Mouse (Mus musculus) heart, embryonic 16.5 days (tissue): ENCODE measurements at regions not wholly inside any gene's neighbourhood (a gene's known extent, or its start where the extent isn't known, plus 50 kb on each side); places are given as distances from the start of the nearest gene placed in this dataset.

ENCODE experiments used
- ATAC-seq: fragments of 200-750 bp; cut with Nextera tagmentation; replicated peaks from 2 replicates; pipeline ENCODE4 v1.8.0; 2017; ENCODE audit warnings: moderate number of reproducible peaks; ENCODE audit not compliant: insufficient read depth, low FRiP score; ENCODE audit errors: extremely low read depth
- H3K27ac ChIP-seq: fragments of 300-500 bp; sonication (generic); 2 replicates; pipeline ENCODE4 v1.5.1; 2014; ENCODE audit warnings: mild to moderate bottlenecking, low read length, control low read depth, moderate library complexity
- H3K27me3 ChIP-seq: fragments of 300-500 bp; sonication (generic); 2 replicates; pipeline ENCODE4 v1.6.1; 2014; ENCODE audit warnings: low read length, mixed read lengths; ENCODE audit not compliant: control insufficient read depth, insufficient read depth
- H3K36me3 ChIP-seq: fragments of 300-500 bp; sonication (generic); 2 replicates; pipeline ENCODE4 v1.6.1; 2014; ENCODE audit not compliant: control insufficient read depth, insufficient read depth
- H3K4me1 ChIP-seq: fragments of 300-500 bp; sonication (generic); 2 replicates; pipeline ENCODE4 v1.6.1; 2014; ENCODE audit warnings: low read length, mixed read lengths; ENCODE audit not compliant: control insufficient read depth, insufficient read depth
- H3K4me2 ChIP-seq: fragments of 300-500 bp; sonication (generic); 2 replicates; pipeline ENCODE4 v1.6.1; 2014; ENCODE audit warnings: low read depth, mild to moderate bottlenecking, control low read depth, low read length
- H3K4me3 ChIP-seq: fragments of 300-500 bp; sonication (generic); 2 replicates; pipeline ENCODE4 v1.5.1; 2014; ENCODE audit warnings: mild to moderate bottlenecking, control low read depth, low read length
- H3K9ac ChIP-seq: fragments of 300-500 bp; sonication (generic); 2 replicates; pipeline ENCODE4 v1.6.1; 2014; ENCODE audit warnings: low read length, control low read depth
- H3K9me3 ChIP-seq: fragments of 300-500 bp; sonication (generic); replicated peaks from 2 replicates; pipeline ENCODE4 v1.6.1; 2016; ENCODE audit warnings: low read length; ENCODE audit not compliant: control insufficient read depth
- WGBS: fragments of 180-500 bp; shearing (Covaris S2); extraction: QIAGEN DNeasy Blood & Tissue Kit; methylation state at CpG from one replicate; pipeline ENCODE4 v1.1.7; 2014; 5-methylcytosine and 5-hydroxymethylcytosine counted together

DNA sequence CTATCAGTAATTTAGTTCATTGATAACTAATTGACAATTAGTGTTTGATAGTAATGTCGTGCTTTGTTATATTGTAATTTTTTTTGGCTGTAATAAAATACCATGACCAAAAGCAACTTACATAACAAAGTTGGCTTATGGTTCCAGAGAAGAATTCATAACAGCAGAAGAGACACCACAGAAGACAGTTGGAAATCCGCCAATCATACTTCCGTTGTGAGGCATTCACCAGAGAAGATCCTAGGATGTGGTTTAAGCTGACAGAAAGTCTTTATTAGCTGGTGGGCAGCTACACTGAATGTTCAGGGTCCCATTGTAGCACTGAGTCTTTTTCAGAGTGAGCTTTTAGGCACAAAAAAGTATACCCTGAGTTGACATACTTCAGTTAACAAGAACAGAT is 109.9 kb downstream of the Sec23a start:
- WGBS: 77% methylated on average over 3 of the region's 3 CpGs
- Histone ChIP-seq H3K36me3 (no peaks in the 10 kb centered on the region), H3K4me2 (no peak overlapping the region), H3K4me3 (no peak overlapping the region), H3K27me3 (no peaks in the 10 kb centered on the region), H3K9me3 (no peaks in the 10 kb centered on the region), H3K4me1 (no peaks in the 10 kb centered on the region; the same call in 1 of the 2 replicates), H3K9ac (no peak overlapping the region), H3K27ac (no peak overlapping the region)
- no peak for ATAC-seq

DNA sequence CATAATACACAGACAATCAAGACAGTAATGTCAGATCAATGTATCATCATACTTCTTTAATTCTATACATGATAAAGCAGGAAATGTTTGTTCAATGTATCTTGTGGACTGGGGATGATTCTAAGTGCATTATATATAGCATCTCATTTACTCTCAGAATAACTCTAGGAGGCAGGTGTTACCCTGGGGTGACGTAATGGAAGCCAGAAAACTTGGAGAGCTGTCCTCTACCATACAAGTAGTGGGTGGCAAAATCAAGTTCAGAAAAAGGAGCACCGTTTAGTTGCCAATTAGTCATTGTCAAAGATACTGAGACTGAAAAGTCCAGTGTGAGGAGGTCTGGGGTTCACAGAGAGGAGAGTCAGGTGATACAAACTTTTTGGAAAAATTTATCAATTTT is 136.0 kb downstream of the Sec23a start:
- Histone ChIP-seq H3K4me1 (no peaks in the 10 kb centered on the region), H3K9me3 (no peaks in the 10 kb centered on the region), H3K27ac (no peak overlapping the region), H3K4me2 (no peak overlapping the region), H3K36me3 (no peaks in the 10 kb centered on the region), H3K27me3 (no peaks in the 10 kb centered on the region), H3K4me3 (no peak overlapping the region), H3K9ac (no peak overlapping the region)
- no peak for ATAC-seq
- WGBS: 56% methylated on average over 2 of the region's 2 CpGs

DNA sequence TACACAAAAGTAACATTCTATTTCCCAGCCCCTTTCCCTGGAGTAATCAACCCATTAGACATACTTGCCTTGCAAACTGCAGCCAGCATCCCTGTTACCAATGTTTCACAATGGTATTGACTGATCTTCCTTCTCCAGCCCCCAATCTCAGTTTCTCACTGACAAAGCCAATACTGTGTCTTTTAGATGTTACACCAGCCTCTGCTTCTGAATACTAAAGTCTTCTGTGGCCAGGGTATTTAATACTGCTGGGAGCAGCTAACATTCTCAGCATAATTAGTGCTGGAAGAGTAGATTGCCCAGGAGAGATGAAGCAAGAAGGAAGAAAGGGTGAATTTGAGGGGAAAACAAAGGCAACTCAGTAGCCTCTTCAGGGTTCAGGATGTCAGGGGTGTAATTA is 139.4 kb downstream of the Sec23a start:
- H3K4me3 ChIP-seq: no peak overlapping the region
- H3K4me1 ChIP-seq: no peaks in the 10 kb centered on the region
- no peak for ATAC-seq
- no peaks in the 10 kb centered on the region for H3K36me3 ChIP-seq
- H3K27me3 ChIP-seq: no peaks in the 10 kb centered on the region
- H3K9ac ChIP-seq: no peak overlapping the region
- no peaks in the 10 kb centered on the region for H3K9me3 ChIP-seq
- H3K4me2 ChIP-seq: no peak overlapping the region
- H3K27ac ChIP-seq: no peak overlapping the region

DNA sequence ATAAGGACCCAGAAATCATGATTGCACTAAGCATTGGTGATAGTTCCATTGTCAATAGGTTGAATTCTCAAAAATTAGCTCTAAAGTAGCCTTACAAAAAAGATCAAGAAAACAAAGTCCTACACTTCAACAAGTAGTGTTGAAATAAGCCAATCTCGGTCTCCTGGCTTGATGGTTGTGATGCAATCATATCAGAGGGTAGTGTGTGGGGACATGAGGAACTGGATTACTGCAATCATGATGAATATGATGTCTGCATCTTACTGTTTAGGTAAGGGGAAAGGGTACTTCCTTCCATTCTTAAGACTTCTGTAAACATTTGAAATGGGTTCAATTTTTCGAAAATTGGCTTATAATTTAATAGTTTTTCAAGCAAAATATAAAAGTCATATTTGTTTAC is 155.3 kb downstream of the Sec23a start:
- no peak overlapping the region for H3K9ac ChIP-seq
- WGBS: 48% methylated on average over 2 of the region's 2 CpGs

DNA sequence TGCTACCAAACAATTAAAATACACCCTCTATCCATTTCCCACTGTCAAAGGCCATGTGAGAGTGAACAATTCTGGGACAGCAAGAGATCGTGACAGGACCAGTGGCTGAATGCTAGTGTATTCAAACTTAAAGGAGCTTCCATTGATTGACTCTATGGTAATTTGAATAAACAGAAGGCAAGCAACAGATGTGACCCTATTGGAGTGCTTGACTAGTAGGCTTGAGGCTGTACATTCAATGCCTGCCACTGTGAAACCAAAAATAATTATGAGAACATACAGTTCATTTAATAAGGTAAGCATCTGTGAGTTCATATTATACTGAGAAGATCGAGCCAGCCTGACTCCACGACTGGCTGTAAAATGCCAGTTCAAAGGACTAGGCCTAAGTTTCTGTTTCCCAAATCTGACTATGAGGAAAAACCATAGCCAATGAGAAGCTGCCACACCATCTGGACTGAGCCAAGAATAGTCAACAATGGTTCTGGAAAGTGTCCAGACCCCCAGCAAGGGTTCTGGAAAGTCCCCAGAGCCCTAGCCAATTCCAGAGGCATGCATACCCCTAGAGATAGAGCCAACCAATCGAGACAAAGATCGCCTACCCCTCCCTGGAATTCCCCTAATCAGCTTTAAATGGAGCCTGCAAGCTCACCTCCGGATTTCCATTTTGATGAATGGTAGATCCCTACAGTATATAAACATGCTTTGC is 160.0 kb downstream of the Sec23a start:
- Histone ChIP-seq H3K9ac (no peak overlapping the region), H3K36me3 (no peaks in the 10 kb centered on the region), H3K27me3 (no peaks in the 10 kb centered on the region), H3K4me3 (no peak overlapping the region), H3K9me3 (peaks cover 5% of the 10 kb centered on the region; the same call in 1 of the 2 replicates), H3K4me1 (no peaks in the 10 kb centered on the region), H3K27ac (no peak overlapping the region), H3K4me2 (no peak overlapping the region)
- ATAC-seq: no peak
- 73% methylated on average over 6 of the region's 6 CpGs for WGBS

More for the DNA sequence above, 155.3 kb downstream of the Sec23a start:
- ATAC-seq: no peak
- no peaks in the 10 kb centered on the region for H3K36me3 ChIP-seq
- H3K27me3 ChIP-seq: no peaks in the 10 kb centered on the region
- peaks cover 5% of the 10 kb centered on the region; the same call in 1 of the 2 replicates for H3K9me3 ChIP-seq
- no peaks in the 10 kb centered on the region for H3K4me1 ChIP-seq
- no peak overlapping the region for H3K4me3 ChIP-seq
- H3K27ac ChIP-seq: no peak overlapping the region
- no peak overlapping the region for H3K4me2 ChIP-seq

DNA sequence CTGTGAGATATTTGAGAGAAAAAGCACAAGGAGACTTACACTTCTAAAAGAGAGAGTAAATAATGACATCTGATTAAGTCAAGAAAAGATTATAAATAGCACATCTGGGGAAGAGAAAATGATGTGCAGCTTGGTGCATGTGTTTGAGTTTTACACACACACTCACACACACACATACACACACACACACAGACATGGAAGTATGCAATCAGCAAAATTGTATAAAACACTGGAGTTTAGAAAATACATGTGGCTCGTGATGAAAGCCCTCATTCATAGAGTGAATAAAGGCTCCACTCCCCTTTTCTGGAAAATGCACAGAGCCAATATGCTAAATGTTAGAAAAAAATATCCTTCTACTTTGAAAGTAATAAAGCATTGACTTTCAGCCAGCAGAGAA is 182.2 kb downstream of the Sec23a start:
- no peak overlapping the region for H3K27ac ChIP-seq
- no peak overlapping the region for H3K4me3 ChIP-seq
- no peaks in the 10 kb centered on the region for H3K9me3 ChIP-seq
- no peaks in the 10 kb centered on the region for H3K36me3 ChIP-seq
- no peak overlapping the region for H3K4me2 ChIP-seq
- H3K9ac ChIP-seq: no peak overlapping the region
- H3K4me1 ChIP-seq: no peaks in the 10 kb centered on the region
- WGBS: 55% methylated on average over 1 of the region's 1 CpGs
- no peaks in the 10 kb centered on the region for H3K27me3 ChIP-seq
- ATAC-seq: no peak

DNA sequence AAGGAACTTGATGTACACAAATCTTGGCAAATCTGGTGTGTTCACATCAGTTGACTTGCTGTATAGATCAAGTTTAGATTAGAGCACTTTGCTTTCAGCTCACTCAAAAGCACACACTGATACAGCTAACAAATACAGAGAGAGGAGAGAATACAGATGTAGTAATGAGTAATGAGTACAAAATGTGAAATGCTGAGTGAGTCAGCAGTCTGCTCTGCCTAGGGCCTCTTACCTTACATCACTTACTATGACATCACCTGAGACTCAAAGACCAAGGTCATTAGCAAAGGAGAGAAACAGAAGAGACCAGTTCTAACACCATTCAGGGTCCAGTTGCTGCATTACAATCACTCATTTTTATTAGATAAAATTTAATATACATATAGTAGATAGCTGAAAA is 184.0 kb downstream of the Sec23a start:
- no peak for ATAC-seq
- Histone ChIP-seq H3K9ac (no peak overlapping the region), H3K36me3 (no peaks in the 10 kb centered on the region)

DNA sequence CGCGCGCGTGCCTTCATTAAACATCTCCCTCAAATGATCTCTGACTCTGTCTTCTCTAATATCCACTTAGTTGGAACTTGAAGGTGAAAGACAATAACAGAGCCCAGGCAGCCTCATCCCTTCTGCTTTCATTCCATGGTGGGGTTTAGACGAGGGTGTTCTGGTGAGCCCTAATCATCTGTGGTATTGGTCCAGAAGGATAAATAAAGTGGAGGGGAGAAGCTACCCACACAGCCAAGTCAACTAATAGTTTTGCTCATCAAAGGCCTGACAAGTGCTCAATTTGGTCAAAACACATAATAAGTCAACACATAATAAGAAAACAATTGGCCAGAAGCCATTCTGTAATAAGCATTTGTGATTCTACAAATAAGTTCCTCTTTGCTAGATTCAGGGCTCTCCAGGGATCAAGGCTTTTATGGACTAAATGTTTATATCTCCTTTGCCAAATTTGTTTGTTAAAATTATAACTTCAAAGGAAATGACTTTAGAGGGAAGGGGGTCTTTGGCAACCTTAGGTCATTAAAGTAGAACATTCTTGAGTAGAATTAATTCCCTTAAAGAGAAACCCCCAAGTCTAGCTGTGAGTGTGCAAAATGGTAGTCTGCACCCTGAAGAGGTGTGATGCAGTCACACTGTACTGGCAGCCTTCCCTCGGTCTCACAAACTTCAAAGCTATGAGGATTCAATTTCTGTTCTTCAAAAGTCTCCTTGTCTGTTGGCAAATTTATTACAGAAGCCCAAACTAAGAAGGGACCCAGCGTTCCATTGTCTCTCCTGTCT is 186.5 kb downstream of the Sec23a start:
- 73% methylated on average over 5 of the region's 7 CpGs for WGBS
- H3K4me3 ChIP-seq: no peak overlapping the region
- no peak overlapping the region for H3K9ac ChIP-seq
- H3K4me1 ChIP-seq: no peaks in the 10 kb centered on the region
- no peak overlapping the region for H3K4me2 ChIP-seq
- no peak for ATAC-seq
- no peak overlapping the region for H3K27ac ChIP-seq
- H3K36me3 ChIP-seq: no peaks in the 10 kb centered on the region
- H3K9me3 ChIP-seq: no peaks in the 10 kb centered on the region
- no peaks in the 10 kb centered on the region for H3K27me3 ChIP-seq

More for the DNA sequence above, 184.0 kb downstream of the Sec23a start:
- Histone ChIP-seq H3K4me3 (no peak overlapping the region), H3K9me3 (no peaks in the 10 kb centered on the region), H3K4me2 (no peak overlapping the region), H3K27ac (no peak overlapping the region), H3K27me3 (no peaks in the 10 kb centered on the region), H3K4me1 (no peaks in the 10 kb centered on the region)

DNA sequence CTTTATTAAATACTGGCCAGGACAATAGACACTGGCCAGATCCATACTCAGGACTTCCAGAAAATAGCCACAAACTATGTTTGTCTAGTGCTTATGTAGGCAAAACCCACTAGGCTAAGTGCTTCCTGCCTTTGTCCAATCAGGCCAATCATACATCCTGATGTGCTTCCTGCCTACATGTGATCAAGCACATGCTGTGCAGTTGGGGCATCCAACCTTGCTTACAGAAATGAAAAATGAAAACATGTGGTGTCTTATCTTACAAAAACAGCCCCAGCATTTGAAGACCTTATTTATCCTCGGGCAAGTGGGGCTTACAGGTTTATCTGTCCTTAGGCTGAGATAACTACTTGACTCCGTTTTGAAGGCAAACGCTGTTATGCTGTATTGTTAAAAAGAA is 188.8 kb downstream of the Sec23a start:
- Histone ChIP-seq H3K9ac (no peak overlapping the region), H3K4me1 (no peaks in the 10 kb centered on the region), H3K9me3 (no peaks in the 10 kb centered on the region), H3K27me3 (no peaks in the 10 kb centered on the region), H3K36me3 (no peaks in the 10 kb centered on the region), H3K4me2 (no peak overlapping the region), H3K4me3 (no peak overlapping the region), H3K27ac (no peak overlapping the region)
- no peak for ATAC-seq
- WGBS: 34% methylated on average over 3 of the region's 3 CpGs
